Mouse (Mus musculus) E14TG2a.4 (cell line): ENCODE results near the gene Zfp831.

Experiments
- CTCF ChIP-seq: conservative IDR thresholded peaks from 2 replicates; pipeline ENCODE4 v1.5.1; 2014; ENCODE audit warnings: low read length
- NANOG ChIP-seq: IDR thresholded peaks from 2 replicates; pipeline ENCODE4 v1.6.1; 2014; ENCODE audit warnings: borderline replicate concordance, low read length, mixed read lengths
- POU5F1 ChIP-seq: IDR thresholded peaks from 2 replicates; pipeline ENCODE4 v1.6.1; 2014; ENCODE audit warnings: low read length, borderline replicate concordance

DNA sequence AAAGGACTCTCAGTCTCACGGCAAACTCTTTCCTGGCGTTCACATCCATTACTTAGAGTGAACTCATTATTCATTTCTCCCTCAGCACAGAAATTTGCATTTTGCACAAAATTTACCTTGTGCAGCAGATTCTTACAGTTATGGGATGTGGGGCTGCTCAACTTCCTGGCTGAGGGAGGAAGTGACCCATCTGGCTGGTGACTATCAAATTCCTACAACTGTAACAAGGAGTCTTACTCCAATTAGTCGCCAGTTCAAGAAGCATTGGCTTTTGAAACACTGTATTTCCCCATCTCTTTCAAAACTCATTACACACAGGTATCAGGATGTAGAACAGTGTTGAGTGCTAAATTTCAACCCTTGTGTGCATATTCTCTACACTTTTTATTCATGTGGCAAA lies 66.9 kb downstream of the Zfp831 start:
- TF ChIP-seq CTCF (no peak), POU5F1 (no peak), NANOG (no peak)
